Mouse (Mus musculus): Measurements from ENCODE around the gene Klra8. TPM values are rescaled to one million over a fixed set of nuclear protein-coding genes. Genes with fewer than 3 reads are reported as not detected.
"Not testable (repeated sequence)": the region's sequence is repeated elsewhere in the genome, so short reads cannot be mapped to it uniquely, and the experiment has no call there.

The Klra8 gene
- polyA plus RNA-seq (2016; fragmentation: Nextera tagmentation; extraction: Ambion mirVana), result not detected in 2 replicates

GRCm38 (mm10) chr6:130129798-130130197 lies at the start of gene Klra8:
Gene Klra8, minus strand, starts transcription at chr6:130129898.
- H3K36me3 ChIP-seq; H3K27me3 ChIP-seq; H3K9me3 ChIP-seq (replicated peaks); H3K4me1 ChIP-seq; H3K4me3 ChIP-seq; ATAC-seq (ENCODE audit: low FRiP score); H3K4me2 ChIP-seq (replicated peaks); H3K9ac ChIP-seq; H3K27ac ChIP-seq: not testable (repeated sequence)
- 74% methylated on average over 4 of the region's 4 CpGs for WGBS

- no peak overlapping the region for H3K4me2 ChIP-seq (replicated peaks)
- WGBS, result 95% methylated on average over 1 of the region's 1 CpGs
- H3K27ac ChIP-seq, result no peak overlapping the region
- no peaks in the 10 kb centered on the region for H3K4me1 ChIP-seq
- H3K9me3 ChIP-seq (replicated peaks), result peaks cover 9% of the 10 kb centered on the region; the same call in 1 of the 2 replicates
- no peaks in the 10 kb centered on the region for H3K27me3 ChIP-seq
- H3K36me3 ChIP-seq, result no peaks in the 10 kb centered on the region
- no peak overlapping the region for H3K4me3 ChIP-seq
- ATAC-seq (ENCODE audit: low FRiP score), result no peak
- H3K9ac ChIP-seq, result no peak overlapping the region
Observed at GRCm38 (mm10) chr6:130110485-130110884, 19.2 kb downstream of the Klra8 start.

GRCm38 (mm10) chr6:130102743-130103142 lies 27.0 kb downstream of the Klra8 start:
- not testable (repeated sequence) for H3K36me3 ChIP-seq; H3K27me3 ChIP-seq; H3K9ac ChIP-seq; H3K4me3 ChIP-seq; H3K27ac ChIP-seq; H3K4me1 ChIP-seq; H3K9me3 ChIP-seq (replicated peaks); ATAC-seq (ENCODE audit: low FRiP score); H3K4me2 ChIP-seq (replicated peaks)
- WGBS, result 90% methylated on average over 3 of the region's 3 CpGs

- H3K9ac ChIP-seq, result no peak overlapping the region
- no peaks in the 10 kb centered on the region for H3K4me1 ChIP-seq
- no peak overlapping the region for H3K4me2 ChIP-seq (replicated peaks)
- H3K4me3 ChIP-seq, result no peak overlapping the region
- H3K27ac ChIP-seq, result no peak overlapping the region
- WGBS, result 80% methylated on average over 5 of the region's 5 CpGs
- H3K9me3 ChIP-seq (replicated peaks), result 0 out of 2 replicates have a peak, but pooled peaks cover 4% of the 10 kb centered on the region
- H3K27me3 ChIP-seq, result no peaks in the 10 kb centered on the region
- no peaks in the 10 kb centered on the region for H3K36me3 ChIP-seq
- no peak for ATAC-seq (ENCODE audit: low FRiP score)
Observed at GRCm38 (mm10) chr6:130092336-130092948, 37.3 kb downstream of the Klra8 start.

GRCm38 (mm10) chr6:130067171-130067570 lies 62.5 kb downstream of the Klra8 start, which contains the start of gene Klra4:
Gene Klra4, minus strand, starts transcription at chr6:130067271.
- WGBS, result 71% methylated on average over 1 of the region's 1 CpGs
- H3K36me3 ChIP-seq; H3K4me2 ChIP-seq (replicated peaks); H3K9ac ChIP-seq; H3K27me3 ChIP-seq; H3K4me1 ChIP-seq; H3K27ac ChIP-seq; H3K4me3 ChIP-seq; ATAC-seq (ENCODE audit: low FRiP score): not testable (repeated sequence)
- peaks cover 20% of the 10 kb centered on the region; the same call in 1 of the 2 replicates for H3K9me3 ChIP-seq (replicated peaks)

Other genes starting within 250 kb of the Klra8 start
- gene Klra5, start 212.2 kb downstream of the Klra8 start, polyA plus RNA-seq (2016; fragmentation: Nextera tagmentation; extraction: Ambion mirVana), result not detected in 2 replicates
- gene Klra6, start 102.9 kb downstream of the Klra8 start, polyA plus RNA-seq (2016; fragmentation: Nextera tagmentation; extraction: Ambion mirVana), result not detected in 2 replicates
- gene Klra4, start 62.6 kb downstream of the Klra8 start, polyA plus RNA-seq (2016; fragmentation: Nextera tagmentation; extraction: Ambion mirVana), result not detected in 2 replicates
- not detected in 2 replicates for gene Klra9, start 63.2 kb upstream of the Klra8 start, polyA plus RNA-seq (2016; fragmentation: Nextera tagmentation; extraction: Ambion mirVana)
- not detected in 2 replicates for gene Klra7, start 103.4 kb upstream of the Klra8 start, polyA plus RNA-seq (2016; fragmentation: Nextera tagmentation; extraction: Ambion mirVana)
- gene Klra10, start 152.0 kb upstream of the Klra8 start, polyA plus RNA-seq (2016; fragmentation: Nextera tagmentation; extraction: Ambion mirVana), result not detected in 2 replicates
- gene Klra3, start 207.7 kb upstream of the Klra8 start, polyA plus RNA-seq (2016; fragmentation: Nextera tagmentation; extraction: Ambion mirVana), result not detected in 2 replicates